Mouse (Mus musculus) lung, adult 2 months (tissue): ENCODE data around the gene Olfr874.

Experiments
- CTCF ChIP-seq: fragments of 200-500 bp; IDR thresholded peaks from 2 replicates; pipeline ENCODE4 v1.5.1; 2011; ENCODE audit warnings: mild to moderate bottlenecking, low read length, control low read depth; ENCODE audit not compliant: insufficient read depth
- POLR2A ChIP-seq: fragments of 200-500 bp; IDR thresholded peaks from 2 replicates; pipeline ENCODE4 v1.6.1; 2011; ENCODE audit warnings: low read depth, mild to moderate bottlenecking, control low read depth, low read length, borderline replicate concordance; ENCODE audit errors: extremely low read depth

DNA sequence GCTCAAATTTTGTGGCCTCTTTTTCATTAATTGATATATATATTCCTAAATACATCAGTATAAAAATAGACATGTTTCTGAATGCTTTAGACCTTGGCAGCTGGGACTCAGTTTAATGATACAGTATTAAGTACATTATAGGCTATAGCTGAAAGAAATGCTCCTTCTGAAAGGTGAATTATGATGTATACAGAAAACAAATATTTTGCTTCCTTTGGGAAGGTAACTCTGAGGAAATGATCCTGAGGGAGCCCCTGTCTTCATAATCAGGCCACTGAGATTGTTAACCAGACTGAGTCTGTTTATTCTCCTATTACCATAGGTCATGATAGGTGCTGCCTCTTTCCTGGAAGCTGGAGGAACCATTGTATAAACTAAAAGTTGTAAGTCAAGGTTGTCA is at the start of gene Olfr874:
- no peak for TF ChIP-seq POLR2A
- no peak for TF ChIP-seq CTCF
